Mouse (Mus musculus): ENCODE results near the gene Tmem267. TPM values are rescaled to one million over a fixed set of nuclear protein-coding genes. Genes with fewer than 3 reads are reported as not detected.

Gene Tmem267
- total RNA-seq (2014; rRNA removed) (19.2 and 24.3 TPM in 2 replicates), polyA plus RNA-seq (2015; fragmentation: Nextera tagmentation; extraction: Ambion mirVana) (2.2 and 5.3 TPM in 2 replicates)

- no peak within 1 kb of the TSS for H3K9ac ChIP-seq (replicated peaks; ENCODE audit: low read length)
- peak; percentile 80 for DNase-seq (ENCODE audit: low spot score)
- H3K27ac ChIP-seq: peak within 1 kb of the TSS; percentile 54; the same call in 1 of the 2 replicates
- no peak within 1 kb of the TSS for H3K4me2 ChIP-seq (ENCODE audit: low read depth, low read length)
- 64% methylated on average over 87 of the region's 87 CpGs for WGBS
- H3K9me3 ChIP-seq (ENCODE audit: low read length): no peaks in the 10 kb centered on the region; the same call in none of the 2 replicates
- peak; percentile 40 for TF ChIP-seq CTCF (IDR thresholded peaks at IDR 0.05; ENCODE audit: low read depth)
- H3K4me3 ChIP-seq (ENCODE audit: low read length): no peak within 1 kb of the TSS
- ATAC-seq: no peak
- H3K36me3 ChIP-seq (ENCODE audit: insufficient read depth, low read length): no peaks in the 10 kb centered on the region; the same call in 1 of the 2 replicates
- no peaks in the 10 kb centered on the region for H3K4me1 ChIP-seq (ENCODE audit: insufficient read depth, low read length)
- H3K27me3 ChIP-seq (ENCODE audit: insufficient read depth, low read length): no peaks in the 10 kb centered on the region
Measured at GRCm38 (mm10) chr13:119487880-119488580, at the start of gene Tmem267, which contains the start of gene 3110070M22Rik. Tmem267 (plus strand) TSS chr13:119488039. 3110070M22Rik (minus strand) TSS chr13:119488383.

GRCm38 (mm10) chr13:119442244-119442643 is 45.6 kb upstream of the Tmem267 start:
- Histone ChIP-seq H3K4me3 (ENCODE audit: low read length) (no peak overlapping the region), H3K27me3 (ENCODE audit: insufficient read depth, low read length) (no peaks in the 10 kb centered on the region), H3K4me1 (ENCODE audit: insufficient read depth, low read length) (no peaks in the 10 kb centered on the region), H3K9me3 (ENCODE audit: low read length) (no peaks in the 10 kb centered on the region), H3K36me3 (ENCODE audit: insufficient read depth, low read length) (peaks cover 26% of the 10 kb centered on the region), H3K9ac (replicated peaks; ENCODE audit: low read length) (no peak overlapping the region), H3K27ac (no peak overlapping the region), H3K4me2 (ENCODE audit: low read depth, low read length) (no peak overlapping the region)
- no peak for TF ChIP-seq CTCF (IDR thresholded peaks at IDR 0.05; ENCODE audit: low read depth)
- ATAC-seq: no peak
- DNase-seq (ENCODE audit: low spot score): no peak
- WGBS: 88% methylated on average over 1 of the region's 1 CpGs

GRCm38 (mm10) chr13:119453563-119453962 is 34.3 kb upstream of the Tmem267 start:
- no peak for ATAC-seq
- DNase-seq (ENCODE audit: low spot score): no peak
- Histone ChIP-seq H3K9me3 (ENCODE audit: low read length) (no peaks in the 10 kb centered on the region), H3K4me3 (ENCODE audit: low read length) (no peak overlapping the region), H3K9ac (replicated peaks; ENCODE audit: low read length) (no peak overlapping the region), H3K4me2 (ENCODE audit: low read depth, low read length) (no peak overlapping the region), H3K27ac (no peak overlapping the region), H3K4me1 (ENCODE audit: insufficient read depth, low read length) (no peaks in the 10 kb centered on the region), H3K27me3 (ENCODE audit: insufficient read depth, low read length) (no peaks in the 10 kb centered on the region), H3K36me3 (ENCODE audit: insufficient read depth, low read length) (peaks cover 30% of the 10 kb centered on the region)
- 94% methylated on average over 4 of the region's 4 CpGs for WGBS
- no peak for TF ChIP-seq CTCF (IDR thresholded peaks at IDR 0.05; ENCODE audit: low read depth)

- no peak for DNase-seq (ENCODE audit: low spot score)
- H3K9ac ChIP-seq (replicated peaks; ENCODE audit: low read length): no peak overlapping the region
Measured at GRCm38 (mm10) chr13:119455082-119455481, 32.8 kb upstream of the Tmem267 start.

GRCm38 (mm10) chr13:119456342-119456741 is 31.5 kb upstream of the Tmem267 start:
- H3K36me3 ChIP-seq (ENCODE audit: insufficient read depth, low read length): peaks cover 26% of the 10 kb centered on the region
- H3K4me2 ChIP-seq (ENCODE audit: low read depth, low read length): no peak overlapping the region
- no peak overlapping the region for H3K27ac ChIP-seq
- DNase-seq (ENCODE audit: low spot score) (no peak), ATAC-seq (no peak)
- H3K27me3 ChIP-seq (ENCODE audit: insufficient read depth, low read length): no peaks in the 10 kb centered on the region
- no peak overlapping the region for H3K4me3 ChIP-seq (ENCODE audit: low read length)
- H3K9me3 ChIP-seq (ENCODE audit: low read length): no peaks in the 10 kb centered on the region
- no peak for TF ChIP-seq CTCF (IDR thresholded peaks at IDR 0.05; ENCODE audit: low read depth)
- 92% methylated on average over 7 of the region's 7 CpGs for WGBS
- H3K9ac ChIP-seq (replicated peaks; ENCODE audit: low read length): no peak overlapping the region
- H3K4me1 ChIP-seq (ENCODE audit: insufficient read depth, low read length): no peaks in the 10 kb centered on the region

More at GRCm38 (mm10) chr13:119455082-119455481, 32.8 kb upstream of the Tmem267 start:
- ATAC-seq: no peak
- H3K4me3 ChIP-seq (ENCODE audit: low read length): no peak overlapping the region
- TF ChIP-seq CTCF (IDR thresholded peaks at IDR 0.05; ENCODE audit: low read depth): no peak
- H3K4me2 ChIP-seq (ENCODE audit: low read depth, low read length): no peak overlapping the region
- no peaks in the 10 kb centered on the region for H3K27me3 ChIP-seq (ENCODE audit: insufficient read depth, low read length)
- no peaks in the 10 kb centered on the region for H3K4me1 ChIP-seq (ENCODE audit: insufficient read depth, low read length)
- no peaks in the 10 kb centered on the region for H3K9me3 ChIP-seq (ENCODE audit: low read length)
- H3K27ac ChIP-seq: no peak overlapping the region
- peaks cover 34% of the 10 kb centered on the region for H3K36me3 ChIP-seq (ENCODE audit: insufficient read depth, low read length)

GRCm38 (mm10) chr13:119461900-119462595 is 25.8 kb upstream of the Tmem267 start:
- Histone ChIP-seq H3K4me2 (ENCODE audit: low read depth, low read length) (peak overlapping the region; percentile 83), H3K4me1 (ENCODE audit: insufficient read depth, low read length) (peaks cover 13% of the 10 kb centered on the region; the same call in 1 of the 2 replicates), H3K27ac (peak overlapping the region; percentile 84), H3K9ac (replicated peaks; ENCODE audit: low read length) (peak overlapping the region; percentile 65), H3K27me3 (ENCODE audit: insufficient read depth, low read length) (no peaks in the 10 kb centered on the region), H3K9me3 (ENCODE audit: low read length) (no peaks in the 10 kb centered on the region), H3K4me3 (ENCODE audit: low read length) (peak overlapping the region; percentile 66), H3K36me3 (ENCODE audit: insufficient read depth, low read length) (peaks cover 10% of the 10 kb centered on the region; the same call in 1 of the 2 replicates)
- ATAC-seq (peak; percentile 85), DNase-seq (ENCODE audit: low spot score) (no peak)
- 6% methylated on average over 10 of the region's 10 CpGs for WGBS
- TF ChIP-seq CTCF (IDR thresholded peaks at IDR 0.05; ENCODE audit: low read depth): no peak
